In the genomic region with DNA sequence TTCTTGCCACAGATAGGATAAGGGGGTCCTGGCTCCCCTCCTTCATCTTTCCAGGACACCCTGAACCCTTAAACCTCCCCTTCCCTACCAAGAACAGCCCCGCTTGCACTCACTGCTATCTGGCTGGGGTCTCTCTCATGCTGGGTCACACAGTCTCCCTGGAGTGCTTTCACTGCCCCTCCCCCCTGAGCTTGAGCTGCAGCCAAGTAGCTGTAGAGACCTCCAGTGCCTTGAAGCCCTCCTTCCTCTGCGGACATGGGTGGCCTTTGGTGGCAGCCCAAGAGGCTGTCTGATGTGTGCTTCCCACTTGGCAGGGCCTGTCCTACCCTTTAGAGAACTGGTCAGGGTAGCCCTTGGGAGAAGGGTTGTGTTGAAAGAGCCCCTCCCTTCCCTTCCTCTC, we compare ENCODE assay signal across 22 mouse cellular contexts. TPM values are rescaled to one million over a fixed set of nuclear protein-coding genes. Genes with fewer than 3 reads are reported as not detected.
DNase-seq lines count a peak whose midpoint lies in the region; ATAC-seq and TF ChIP-seq lines count a peak whose summit lies in the region.
"Had no signal": no experiment of that assay in that cellular context is flagged by ENCODE, and none has a peak within 500 bp of the region (broad histone marks: within the 10 kb centered on the region; RNA-seq: fewer than 3 reads in every experiment).

No protein-coding gene starts in this region.

- no peak overlapping the region for H3K27ac ChIP-seq in heart, embryonic 12.5 days (ENCODE audit: poor library complexity, severe bottlenecking)
- no peak overlapping the region for H3K27ac ChIP-seq in kidney, embryonic 15.5 days
- peak overlapping the region; percentile 15; the same call in 1 of the 2 replicates for H3K27ac ChIP-seq in midbrain, embryonic 10.5 days (replicated peaks)
- H3K27ac ChIP-seq in midbrain, postnatal 0 days (ENCODE audit: low read depth, low read length), result no peak overlapping the region
- H3K27ac ChIP-seq: embryonic facial prominence, embryonic 13.5 days; hindbrain, postnatal 0 days had no signal

- H3K4me3 ChIP-seq in heart, embryonic 12.5 days, result no peak overlapping the region
- no peak overlapping the region for H3K4me3 ChIP-seq in kidney, embryonic 15.5 days (replicated peaks)
- no peak overlapping the region for H3K4me3 ChIP-seq in midbrain, embryonic 10.5 days
- no peak overlapping the region for H3K4me3 ChIP-seq in midbrain, postnatal 0 days (ENCODE audit: low read depth, low read length)
- H3K4me3 ChIP-seq: embryonic facial prominence, embryonic 13.5 days; erythroblast, embryonic 14.5 days had no signal

- DNase-seq in heart, adult 8-10 months (ENCODE audit: low spot score), result no peak
- peak; percentile 50 for DNase-seq in kidney, postnatal 14 days
- no peak for DNase-seq in midbrain, embryonic 10.5 days (ENCODE audit: low spot score)
- DNase-seq in midbrain, postnatal 0 days (ENCODE audit: low spot score), result no peak
- DNase-seq in brain, embryonic 14.5 days (ENCODE audit: low read depth), result peak; percentile 55
- no peak for DNase-seq in gastrocnemius, postnatal 10 days
- DNase-seq: adrenal gland, adult 2 months; B cell, adult 2 months; cerebellum, adult 2 months; cerebellum, postnatal 25 days; embryo, embryonic 11 days; gastrocnemius, postnatal 36 days; retina, postnatal 1 day; right cerebral cortex, postnatal 25 days; spleen, adult 18-20 months; thymus, postnatal 14 days had no signal

- H3K36me3 ChIP-seq in heart, embryonic 12.5 days, result no peaks in the 10 kb centered on the region
- no peaks in the 10 kb centered on the region for H3K36me3 ChIP-seq in kidney, embryonic 15.5 days
- no peaks in the 10 kb centered on the region for H3K36me3 ChIP-seq in midbrain, embryonic 10.5 days
- no peaks in the 10 kb centered on the region for H3K36me3 ChIP-seq in midbrain, postnatal 0 days (ENCODE audit: insufficient read depth, low read length)
- H3K36me3 ChIP-seq: embryonic facial prominence, embryonic 13.5 days had no signal

- H3K9me3 ChIP-seq in heart, embryonic 12.5 days (replicated peaks), result no peaks in the 10 kb centered on the region
- H3K9me3 ChIP-seq in kidney, embryonic 15.5 days (replicated peaks), result no peaks in the 10 kb centered on the region
- no peaks in the 10 kb centered on the region for H3K9me3 ChIP-seq in midbrain, embryonic 10.5 days (replicated peaks)
- no peaks in the 10 kb centered on the region for H3K9me3 ChIP-seq in midbrain, postnatal 0 days (ENCODE audit: low read length)
- H3K9me3 ChIP-seq: embryonic facial prominence, embryonic 13.5 days had no signal

- H3K4me2 ChIP-seq in heart, embryonic 12.5 days, result no peak overlapping the region
- H3K4me2 ChIP-seq in kidney, embryonic 15.5 days, result no peak overlapping the region
- H3K4me2 ChIP-seq in midbrain, postnatal 0 days (ENCODE audit: low read depth, low read length, poor library complexity, severe bottlenecking), result no peak overlapping the region
- H3K4me2 ChIP-seq: embryonic facial prominence, embryonic 13.5 days had no signal

- no peak for TF ChIP-seq CTCF in midbrain, postnatal 0 days (IDR thresholded peaks at IDR 0.05)
- TF ChIP-seq CTCF in brain, embryonic 14.5 days (IDR thresholded peaks at IDR 0.05; ENCODE audit: borderline replicate concordance, extremely low read depth, insufficient read depth, insufficient read length), result no peak

- TF ChIP-seq POLR2A in brain, embryonic 14.5 days (IDR thresholded peaks at IDR 0.05; ENCODE audit: borderline replicate concordance, extremely low read depth, insufficient read depth, insufficient read length, poor library complexity, severe bottlenecking), result no peak

- no peak for ATAC-seq in heart, embryonic 12.5 days (ENCODE audit: insufficient number of reproducible peaks, low FRiP score)
- no peak for ATAC-seq in kidney, embryonic 15.5 days (replicated peaks; ENCODE audit: low FRiP score)
- ATAC-seq in midbrain, postnatal 0 days (ENCODE audit: low FRiP score), result no peak
- ATAC-seq: hindbrain, postnatal 0 days; intestine, embryonic 16.5 days had no signal

- peaks cover 43% of the 10 kb centered on the region for H3K4me1 ChIP-seq in heart, embryonic 12.5 days (replicated peaks)
- H3K4me1 ChIP-seq in kidney, embryonic 15.5 days, result peaks cover 55% of the 10 kb centered on the region
- peaks cover 43% of the 10 kb centered on the region for H3K4me1 ChIP-seq in midbrain, embryonic 10.5 days
- H3K4me1 ChIP-seq in midbrain, postnatal 0 days (ENCODE audit: insufficient read depth, low read length), result peaks cover 6% of the 10 kb centered on the region

- H3K27me3 ChIP-seq in heart, embryonic 12.5 days (replicated peaks), result peaks cover 10% of the 10 kb centered on the region
- peaks cover 10% of the 10 kb centered on the region for H3K27me3 ChIP-seq in kidney, embryonic 15.5 days
- H3K27me3 ChIP-seq in midbrain, embryonic 10.5 days (ENCODE audit: low read depth, poor library complexity, severe bottlenecking), result peaks cover 59% of the 10 kb centered on the region
- H3K27me3 ChIP-seq in midbrain, postnatal 0 days (ENCODE audit: insufficient read depth, low read length), result no peaks in the 10 kb centered on the region

- WGBS in heart, embryonic 12.5 days, result 48% methylated on average over 2 of the region's 2 CpGs
- WGBS in kidney, embryonic 15.5 days, result 55% methylated on average over 2 of the region's 2 CpGs
- WGBS in midbrain, embryonic 10.5 days, result 52% methylated on average over 2 of the region's 2 CpGs
- WGBS in midbrain, postnatal 0 days, result 53% methylated on average over 2 of the region's 2 CpGs

- H3K9ac ChIP-seq in heart, embryonic 12.5 days, result peak overlapping the region; percentile 16; the same call in 1 of the 2 replicates
- no peak overlapping the region for H3K9ac ChIP-seq in kidney, embryonic 15.5 days
- H3K9ac ChIP-seq in midbrain, postnatal 0 days (replicated peaks; ENCODE audit: low read length, poor library complexity, severe bottlenecking), result no peak overlapping the region
- H3K9ac ChIP-seq: embryonic facial prominence, embryonic 13.5 days had no signal

RNA-seq across cellular contexts. Expression of gene Nfam1, which starts 7.0 kb away (rescaled TPM):
- polyA plus RNA-seq in heart, embryonic 12.5 days (2016; fragmentation: Nextera tagmentation; extraction: Ambion mirVana), result 1.7 and 1.9 TPM in 2 replicates
- 1 to 10 TPM; 1.1 to 4.8 (median 1.5) TPM for total RNA-seq in heart, adult 8-10 months (2022)
- polyA plus RNA-seq in kidney, embryonic 15.5 days (2015; fragmentation: Nextera tagmentation; extraction: Ambion mirVana), result 2.9 and 3.0 TPM in 2 replicates
- 4.3 and 4.6 TPM in 2 replicates for polyA plus RNA-seq in midbrain, embryonic 10.5 days (2016; fragmentation: Nextera tagmentation; extraction: Ambion mirVana)
- total RNA-seq in midbrain, postnatal 0 days (2014; rRNA removed), result 3.3 and 4.1 TPM in 2 replicates
- 1.9 and 2.6 TPM in 2 replicates for polyA plus RNA-seq in midbrain, postnatal 0 days (2015; fragmentation: Nextera tagmentation; extraction: Ambion mirVana)
- polyA plus RNA-seq in brain, embryonic 14.5 days (2012; rRNA removed), result 1.7 and 2.1 TPM in 2 replicates
- total RNA-seq in gastrocnemius, postnatal 10 days (2021), result 1 to 10 TPM; 1.4 to 3.0 TPM

RNA-seq across cellular contexts. Expression of gene Serhl, which starts 49.1 kb away (rescaled TPM):
- 58.9 and 68.8 TPM in 2 replicates for polyA plus RNA-seq in heart, embryonic 12.5 days (2016; fragmentation: Nextera tagmentation; extraction: Ambion mirVana)
- total RNA-seq in heart, adult 8-10 months (2022), result 10 to 100 TPM; 47.4 to 64.0 (median 62.0) TPM
- polyA plus RNA-seq in kidney, embryonic 15.5 days (2015; fragmentation: Nextera tagmentation; extraction: Ambion mirVana), result 54.1 and 59.4 TPM in 2 replicates
- 54.2 and 56.0 TPM in 2 replicates for polyA plus RNA-seq in midbrain, embryonic 10.5 days (2016; fragmentation: Nextera tagmentation; extraction: Ambion mirVana)
- total RNA-seq in midbrain, postnatal 0 days (2014; rRNA removed), result 4.2 and 6.7 TPM in 2 replicates
- 38.5 and 40.0 TPM in 2 replicates for polyA plus RNA-seq in midbrain, postnatal 0 days (2015; fragmentation: Nextera tagmentation; extraction: Ambion mirVana)
- polyA plus RNA-seq in brain, embryonic 14.5 days (2012; rRNA removed), result 7.6 and 15.0 TPM in 2 replicates
- 10 to 100 TPM; 34.8 to 35.4 TPM for total RNA-seq in gastrocnemius, postnatal 10 days (2021)

RNA-seq across cellular contexts. Expression of gene Tcf20, which starts 52.5 kb away (rescaled TPM):
- 5.4 and 6.4 TPM in 2 replicates for polyA plus RNA-seq in heart, embryonic 12.5 days (2016; fragmentation: Nextera tagmentation; extraction: Ambion mirVana)
- total RNA-seq in heart, adult 8-10 months (2022), result 10 to 100 TPM; 56.2 to 63.4 (median 59.7) TPM
- 8.4 and 9.3 TPM in 2 replicates for polyA plus RNA-seq in kidney, embryonic 15.5 days (2015; fragmentation: Nextera tagmentation; extraction: Ambion mirVana)
- polyA plus RNA-seq in midbrain, embryonic 10.5 days (2016; fragmentation: Nextera tagmentation; extraction: Ambion mirVana), result 7.5 and 8.4 TPM in 2 replicates
- total RNA-seq in midbrain, postnatal 0 days (2014; rRNA removed), result 125 and 131 TPM in 2 replicates
- polyA plus RNA-seq in midbrain, postnatal 0 days (2015; fragmentation: Nextera tagmentation; extraction: Ambion mirVana), result 10.6 and 11.8 TPM in 2 replicates
- 34.0 and 46.8 TPM in 2 replicates for polyA plus RNA-seq in brain, embryonic 14.5 days (2012; rRNA removed)
- 10 to 100 TPM; 33.4 to 40.6 TPM for total RNA-seq in gastrocnemius, postnatal 10 days (2021)

Comparison
In these comparisons a context has a peak if more than half of its experiments do, and no peak if none do; other contexts are left out.
1. DNase-seq: peak in kidney, postnatal 14 days (single experiment) and brain, embryonic 14.5 days (single experiment); none in heart, adult 8-10 months (single experiment), midbrain, embryonic 10.5 days (single experiment), midbrain, postnatal 0 days (single experiment) and gastrocnemius, postnatal 10 days (single experiment).